Mouse (Mus musculus): ENCODE results near the gene Mia.

DNA sequence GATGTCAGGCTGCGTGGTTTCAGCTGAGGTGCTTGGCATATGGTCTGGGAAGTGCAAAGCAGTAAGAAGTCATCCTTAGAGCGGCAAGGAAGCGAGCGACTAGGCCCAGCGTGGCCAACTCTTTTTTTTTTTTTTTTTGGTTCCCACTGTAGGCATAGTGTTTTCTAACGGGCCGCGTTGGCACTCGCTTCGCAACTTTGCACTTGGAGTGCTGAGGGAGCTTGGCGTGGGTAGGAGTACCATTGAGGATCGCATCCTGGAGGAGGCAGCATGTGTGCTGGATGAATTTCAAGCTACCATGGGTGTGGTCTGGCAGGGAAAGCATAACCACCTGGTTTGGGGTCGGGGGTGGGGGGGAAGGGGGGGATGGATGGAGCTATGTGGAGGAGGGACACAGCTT is 25.0 kb downstream of the Mia start:
- TF ChIP-seq CTCF (IDR thresholded peaks at IDR 0.05; ENCODE audit: low read depth, low read length) (no peak), POLR2A (IDR thresholded peaks at IDR 0.05; ENCODE audit: borderline replicate concordance, low read depth, low read length) (no peak)
